Mouse (Mus musculus): ENCODE results near the gene Dnali1. TPM values are rescaled to one million over a fixed set of nuclear protein-coding genes. Genes with fewer than 3 reads are reported as not detected.

Dnali1 gene
- polyA plus RNA-seq, 1 experiment = not detected

DNA sequence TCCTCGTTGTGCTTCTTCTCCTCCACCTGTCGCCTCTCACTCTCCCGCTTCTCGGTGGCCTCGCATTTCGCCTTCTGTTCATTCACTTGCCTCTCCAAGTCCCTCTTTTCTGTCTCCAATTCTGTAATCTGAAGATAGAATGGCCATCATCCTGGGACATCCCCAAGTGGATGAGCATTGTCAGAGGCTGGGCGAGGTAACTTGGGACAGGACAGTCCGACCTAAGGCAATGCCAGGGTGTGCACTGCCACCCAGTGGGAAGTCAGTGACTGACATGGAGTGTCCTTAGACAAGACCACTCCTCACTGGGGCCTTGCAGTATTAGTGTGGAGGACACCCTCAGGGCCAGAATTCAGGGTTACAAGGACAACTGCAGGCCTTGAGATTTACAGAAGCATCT lies 6.5 kb downstream of the Dnali1 start:
- no peak for TF ChIP-seq GATA1 (IDR thresholded peaks at IDR 0.05; ENCODE audit: low read length)

DNA sequence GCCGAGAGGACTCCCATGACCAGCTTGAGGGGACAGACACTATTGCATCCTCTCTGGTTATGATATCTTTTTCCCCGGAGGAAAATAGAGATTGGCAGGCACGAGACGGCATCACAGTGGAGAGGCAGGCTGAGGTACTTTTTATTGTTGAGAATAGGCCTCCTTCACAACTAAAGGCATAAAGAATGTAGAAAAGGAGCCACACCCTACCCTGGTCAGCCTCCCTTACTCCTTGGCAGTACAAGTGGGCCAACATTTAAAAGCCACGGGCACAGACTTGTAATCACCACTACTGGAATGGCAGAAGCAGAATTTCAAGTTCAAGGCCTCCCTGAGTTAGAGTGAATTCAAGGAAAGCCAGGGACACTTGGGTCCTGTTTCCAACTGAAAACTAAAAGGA lies 7.5 kb downstream of the Dnali1 start:
- no peak for TF ChIP-seq GATA1 (IDR thresholded peaks at IDR 0.05; ENCODE audit: low read length)

DNA sequence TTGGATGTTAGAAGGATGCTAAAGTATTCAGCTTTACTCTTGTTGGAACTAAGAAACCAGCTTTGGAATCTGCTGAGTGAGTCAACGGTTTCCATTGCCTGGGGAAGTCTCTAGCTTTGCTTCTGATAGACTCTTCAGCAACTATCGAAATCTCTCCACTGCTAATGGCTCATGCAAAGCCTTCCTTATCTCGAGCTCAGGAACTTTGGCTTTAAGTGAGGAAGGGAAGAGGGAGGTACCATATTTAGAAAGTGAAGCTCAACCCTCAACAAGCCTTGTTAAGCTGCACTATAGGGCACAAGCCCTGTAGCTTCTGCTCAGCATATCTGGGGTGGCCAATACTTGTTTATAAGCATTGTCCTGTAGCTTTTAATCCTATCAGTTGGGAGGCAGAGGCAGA lies 8.2 kb downstream of the Dnali1 start:
- no peak for TF ChIP-seq GATA1 (IDR thresholded peaks at IDR 0.05; ENCODE audit: low read length)

DNA sequence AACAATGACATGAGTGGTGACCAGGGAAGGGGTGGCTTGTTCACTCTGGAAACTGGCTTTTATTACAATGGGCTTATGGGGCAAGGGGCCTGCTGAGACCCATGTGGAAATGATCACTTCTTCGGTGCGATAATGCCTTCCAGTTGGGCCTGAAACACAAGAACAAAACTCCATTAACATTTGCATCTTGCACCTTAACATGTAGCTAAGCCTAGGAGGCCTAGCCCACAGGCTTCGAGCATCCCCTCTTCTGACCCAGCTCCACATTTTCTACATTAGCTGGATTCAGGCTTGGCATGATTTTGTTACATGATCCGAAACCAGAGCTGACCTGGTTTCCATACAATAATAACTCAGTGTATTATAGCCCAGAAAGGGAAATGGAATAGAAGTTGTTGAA lies 9.0 kb downstream of the Dnali1 start:
- TF ChIP-seq GATA1 (IDR thresholded peaks at IDR 0.05; ENCODE audit: low read length) = no peak

DNA sequence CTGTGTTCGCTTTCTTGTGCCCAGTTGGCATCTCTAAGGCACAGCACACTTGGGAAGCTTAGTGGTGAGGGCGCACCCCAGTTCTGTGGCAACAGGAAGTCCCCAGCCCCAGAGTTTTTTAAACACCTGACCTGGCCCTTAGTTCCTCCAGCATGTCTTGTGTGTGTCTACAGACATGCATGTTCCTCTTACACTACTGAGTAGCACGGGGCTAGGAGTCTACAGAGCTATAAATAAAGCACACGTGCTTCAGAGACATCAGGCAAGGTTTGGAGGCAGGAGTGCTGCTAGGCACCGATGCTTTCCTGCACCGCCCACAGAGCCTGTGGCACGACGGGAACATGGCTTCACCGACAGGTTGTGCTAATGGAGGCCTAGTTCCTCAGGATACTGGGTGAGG lies 10.1 kb downstream of the Dnali1 start:
- TF ChIP-seq GATA1 (IDR thresholded peaks at IDR 0.05; ENCODE audit: low read length) = no peak

DNA sequence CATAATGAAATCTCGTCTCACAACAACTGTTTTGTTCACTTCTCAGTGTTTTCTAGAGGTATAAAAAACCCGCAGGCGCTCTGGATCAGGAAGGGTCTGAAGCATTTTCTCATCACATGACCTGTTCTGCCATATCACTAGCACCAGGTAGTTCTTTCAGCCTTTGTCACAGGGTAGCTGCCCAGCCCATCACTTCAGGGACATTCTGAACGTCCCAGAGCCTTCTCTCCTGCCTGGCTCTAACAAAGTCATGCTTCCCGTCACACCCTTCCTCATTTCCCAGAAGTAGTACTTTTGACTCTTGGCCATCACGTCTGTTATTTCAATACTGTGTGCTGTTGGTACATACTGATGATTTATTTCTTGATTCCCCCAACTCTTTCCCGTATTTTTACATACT lies 21.0 kb downstream of the Dnali1 start:
- no peak for TF ChIP-seq GATA1 (IDR thresholded peaks at IDR 0.05; ENCODE audit: low read length)

DNA sequence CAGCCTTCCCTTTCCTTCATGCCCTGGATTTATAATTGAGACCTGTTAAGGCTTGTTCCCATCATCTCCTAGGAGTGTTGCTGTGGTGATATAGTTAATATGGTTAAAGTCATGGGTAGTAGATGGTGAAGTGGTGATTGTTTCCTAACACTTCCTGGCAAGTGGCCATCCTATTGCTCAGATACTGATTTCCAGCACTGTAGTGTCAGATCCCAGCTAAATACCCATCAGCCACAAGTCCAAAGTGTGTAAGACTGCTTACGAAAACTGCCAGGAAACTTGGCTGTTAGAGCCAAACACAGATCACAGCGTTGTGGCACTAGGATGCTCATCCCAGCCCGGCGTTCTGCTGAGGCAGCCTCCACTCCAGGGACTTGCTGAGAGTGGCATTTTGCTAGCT lies 31.2 kb downstream of the Dnali1 start:
- no peak for TF ChIP-seq GATA1 (IDR thresholded peaks at IDR 0.05; ENCODE audit: low read length)

DNA sequence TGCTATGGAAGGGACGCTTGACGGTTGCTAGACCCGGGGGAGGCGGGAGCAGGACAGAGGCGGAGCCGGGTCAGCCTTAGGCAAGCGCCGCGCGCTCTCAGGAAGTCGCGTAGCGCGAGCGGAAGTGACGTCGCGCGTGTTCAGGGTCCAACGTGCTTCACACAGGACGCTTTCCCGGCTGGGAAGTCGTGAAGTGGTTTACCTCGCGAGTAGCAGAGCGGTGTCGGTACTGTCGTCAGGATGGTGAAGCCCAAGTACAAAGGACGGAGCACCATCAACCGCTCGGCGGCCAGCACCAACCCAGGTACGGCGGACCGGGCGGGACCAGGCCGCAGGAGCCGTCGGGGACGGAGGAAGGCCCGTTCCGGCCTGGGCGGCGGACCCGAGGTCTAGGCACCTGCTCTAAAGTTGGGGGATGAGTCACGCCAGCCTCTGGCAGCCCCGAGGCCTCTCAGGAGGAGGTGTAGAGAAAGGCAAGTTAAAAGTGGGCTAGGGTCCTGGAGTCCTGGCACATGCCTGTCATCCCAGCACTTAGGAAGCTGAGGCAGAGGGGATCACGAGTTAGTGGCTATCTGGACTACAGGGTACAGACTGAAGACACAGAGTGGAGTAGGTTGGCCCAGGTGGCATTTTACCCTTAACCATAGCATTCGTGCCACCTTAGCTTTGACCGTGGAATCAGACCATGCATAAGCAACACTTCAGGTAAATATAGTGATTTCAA lies 35.5 kb downstream of the Dnali1 start:
- TF ChIP-seq GATA1 (IDR thresholded peaks at IDR 0.05; ENCODE audit: low read length) = no peak

DNA sequence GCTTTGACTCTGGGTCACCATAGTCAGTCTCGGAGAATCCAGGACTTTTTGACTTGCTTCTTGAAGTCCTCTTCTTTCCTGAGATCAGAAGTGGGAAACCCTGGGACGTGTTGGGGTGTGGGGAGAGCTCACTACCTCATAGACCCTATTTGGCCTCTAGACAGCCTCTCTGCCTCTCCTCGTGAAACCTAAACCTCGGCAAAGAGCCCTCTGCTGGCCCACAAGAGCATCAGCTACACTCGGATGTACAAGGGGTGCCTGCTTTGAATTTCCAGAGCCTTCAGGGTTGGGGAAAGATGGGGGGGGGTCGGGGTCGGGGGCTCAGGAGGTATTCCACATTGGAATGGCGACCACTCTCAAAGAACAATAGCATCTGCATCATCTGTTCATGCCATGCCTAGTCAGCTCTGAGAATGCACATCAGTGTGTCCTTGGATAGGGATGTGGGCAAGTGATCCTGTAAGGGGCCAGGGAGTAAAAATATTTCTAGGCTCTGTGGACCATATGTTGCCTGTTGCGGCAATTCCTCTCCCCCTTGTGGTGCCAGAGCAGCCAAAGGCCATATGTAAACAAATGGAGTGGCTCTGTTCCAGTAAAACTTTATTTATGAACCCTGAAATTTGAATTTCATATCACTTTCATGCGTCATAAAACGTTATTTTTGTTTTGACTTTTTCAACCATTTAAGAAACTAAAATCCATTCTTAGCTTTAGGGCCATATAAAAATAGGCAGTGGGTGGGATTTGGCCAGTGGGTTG lies 44.5 kb downstream of the Dnali1 start:
- no peak for TF ChIP-seq GATA1 (IDR thresholded peaks at IDR 0.05; ENCODE audit: low read length)

DNA sequence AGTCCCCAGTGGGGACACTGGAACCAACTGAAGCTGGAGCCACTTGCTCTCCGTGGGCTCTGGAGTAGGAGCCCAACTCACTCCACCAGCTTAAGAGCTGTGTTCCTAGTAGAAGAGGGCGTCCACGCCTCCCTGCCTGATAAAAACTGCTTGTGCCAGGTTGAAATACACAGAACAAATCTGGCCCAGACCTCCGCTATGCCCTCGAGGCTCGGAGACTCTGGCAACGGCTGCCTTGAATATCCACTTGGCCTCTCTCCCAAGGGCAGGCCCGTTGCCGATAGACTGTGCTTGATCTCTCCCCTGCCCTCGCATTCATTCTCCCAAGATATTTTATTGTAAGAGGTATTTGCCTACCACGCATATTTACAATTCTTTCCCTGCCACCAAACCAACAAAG lies 48.1 kb downstream of the Dnali1 start:
- TF ChIP-seq GATA1 (IDR thresholded peaks at IDR 0.05; ENCODE audit: low read length) = no peak

DNA sequence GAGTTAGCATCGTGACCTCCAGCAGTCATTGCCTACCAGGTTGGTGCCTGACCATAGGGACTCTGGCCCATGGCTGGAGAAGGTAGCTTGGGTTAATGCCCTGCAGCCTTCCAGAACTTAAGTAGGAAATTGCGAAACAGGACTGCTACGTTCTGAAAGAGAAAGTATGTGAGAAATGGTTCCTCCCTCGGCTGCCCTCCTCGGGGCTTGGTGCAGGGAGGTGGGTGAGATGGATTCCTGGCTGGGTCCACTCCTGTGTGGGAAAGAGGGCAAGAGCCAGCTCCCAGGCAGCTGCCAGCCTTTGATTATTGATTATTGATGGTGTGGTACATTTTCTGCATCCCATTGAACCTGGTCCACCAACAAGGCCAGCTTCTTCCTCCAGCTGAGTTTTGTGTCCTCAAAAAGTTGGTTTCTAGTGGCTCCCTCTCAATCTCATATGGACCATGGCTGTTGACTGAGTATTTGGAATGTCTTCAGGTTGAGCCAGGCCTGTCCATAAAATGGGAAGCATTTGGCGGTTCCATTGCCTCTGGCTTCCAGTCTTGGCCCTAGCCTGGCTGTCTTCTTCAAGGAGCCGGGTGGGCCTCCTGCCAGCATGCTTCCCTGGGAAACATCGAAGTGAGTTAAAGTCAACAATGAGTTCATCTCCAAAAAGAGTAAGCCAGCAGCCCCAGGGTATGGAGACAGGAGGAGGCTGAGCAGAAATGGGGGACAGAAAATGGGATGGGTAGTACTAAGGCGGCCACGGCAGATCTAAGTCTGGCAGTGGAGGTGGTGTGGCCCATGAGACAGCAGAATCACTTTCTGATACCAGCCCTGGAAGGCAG lies 49.5 kb downstream of the Dnali1 start, which contains the start of gene Gnl2:
Gnl2 (plus strand) TSS at position 780 of the 830 bp plus-strand sequence.
- no peak for TF ChIP-seq GATA1 (IDR thresholded peaks at IDR 0.05; ENCODE audit: low read length)

DNA sequence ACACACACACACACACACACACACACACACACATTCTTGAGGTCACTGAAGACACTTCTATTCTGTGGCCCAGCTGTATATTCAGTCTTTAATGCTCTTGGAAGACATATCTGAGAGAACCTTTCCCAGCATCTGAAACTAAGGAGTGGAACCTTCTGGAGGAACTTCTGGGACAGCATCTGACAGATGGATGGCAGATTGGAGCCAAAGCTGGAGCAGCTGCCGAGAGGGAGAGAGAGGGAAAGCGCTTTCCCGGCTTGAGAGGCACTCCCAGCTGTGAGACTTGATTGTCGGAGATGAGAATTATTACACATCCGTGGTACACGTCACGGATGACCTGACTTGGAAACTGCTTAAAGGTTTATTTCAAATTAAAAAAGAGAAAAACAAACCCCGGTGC lies 56.8 kb downstream of the Dnali1 start:
- no peak for TF ChIP-seq GATA1 (IDR thresholded peaks at IDR 0.05; ENCODE audit: low read length)

DNA sequence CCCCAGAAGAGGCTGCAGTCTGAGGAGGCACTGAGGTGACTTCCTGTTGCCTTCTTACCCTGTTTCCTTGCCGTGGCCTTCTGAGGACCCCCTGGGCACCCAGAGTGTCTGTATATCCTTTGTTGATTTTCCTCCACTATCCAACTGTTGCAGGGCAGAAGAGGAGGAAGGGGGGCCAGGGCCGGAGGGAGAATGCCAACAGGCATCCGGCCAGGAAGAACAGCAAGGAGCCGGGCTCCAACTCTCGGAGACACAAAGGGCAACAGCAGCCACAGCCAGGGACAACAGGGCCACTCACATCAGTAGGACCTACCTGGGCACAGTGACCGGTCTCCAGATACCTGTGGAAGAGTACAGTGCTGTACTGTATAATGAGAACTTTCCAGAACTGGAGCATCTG lies 57.3 kb downstream of the Dnali1 start:
- TF ChIP-seq GATA1 (IDR thresholded peaks at IDR 0.05; ENCODE audit: low read length) = no peak

DNA sequence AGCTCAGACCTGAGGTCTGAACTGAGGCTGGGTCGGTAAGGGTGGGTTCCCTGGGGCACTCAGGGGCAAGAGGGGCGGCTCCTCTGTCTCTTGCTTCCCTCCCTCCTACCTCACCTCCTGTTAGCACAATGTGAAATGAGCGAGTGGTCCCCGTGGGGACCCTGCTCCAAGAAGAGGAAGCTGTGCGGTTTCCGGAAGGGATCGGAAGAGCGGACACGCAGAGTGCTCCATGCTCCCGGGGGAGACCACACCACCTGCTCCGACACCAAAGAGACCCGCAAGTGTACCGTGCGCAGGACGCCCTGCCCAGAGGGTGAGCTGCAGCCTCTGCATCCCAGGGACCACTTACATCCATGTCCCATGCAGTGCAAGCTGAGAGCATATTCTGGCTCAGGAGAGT lies 58.0 kb downstream of the Dnali1 start:
- no peak for TF ChIP-seq GATA1 (IDR thresholded peaks at IDR 0.05; ENCODE audit: low read length)

Other genes with a start within 250 kb of the Dnali1 start
- 19.9 and 24.9 TPM in 2 replicates for gene Yrdc, start 215.0 kb downstream of the Dnali1 start, polyA plus RNA-seq (2012)
- gene 1110065P20Rik, start 214.5 kb downstream of the Dnali1 start, polyA plus RNA-seq (2012) = 34.7 and 41.4 TPM in 2 replicates
- not detected in 2 replicates for gene Maneal, start 203.5 kb downstream of the Dnali1 start, polyA plus RNA-seq (2012)
- gene Epha10, start 184.8 kb downstream of the Dnali1 start, polyA plus RNA-seq (2012) = not detected in 2 replicates
- 3.3 and 3.7 TPM in 2 replicates for gene 9930104L06Rik, start 128.7 kb downstream of the Dnali1 start, polyA plus RNA-seq (2012)
- gene Cdca8, start 126.4 kb downstream of the Dnali1 start, polyA plus RNA-seq (2012) = 166 and 199 TPM in 2 replicates
- not detected in 2 replicates for gene Rspo1, start 79.3 kb downstream of the Dnali1 start, polyA plus RNA-seq (2012)
- gene Gnl2, start 49.1 kb downstream of the Dnali1 start, polyA plus RNA-seq (2012) = 75.8 and 89.1 TPM in 2 replicates
- 42.1 and 48.7 TPM in 2 replicates for gene Snip1, start 969 bp upstream of the Dnali1 start, polyA plus RNA-seq (2012)
- gene Meaf6, start 19.4 kb upstream of the Dnali1 start, polyA plus RNA-seq (2012) = 72.3 and 115 TPM in 2 replicates
- gene Zc3h12a, start 62.1 kb upstream of the Dnali1 start, polyA plus RNA-seq (2012) = 1.4 and 1.7 TPM in 2 replicates

All from G1E-ER4 (cell line).